Mouse (Mus musculus): ENCODE measurements at regions not wholly inside any gene's neighbourhood (a gene's known extent, or its start where the extent isn't known, plus 50 kb on each side); places are given as distances from the start of the nearest gene placed in this dataset.

- DNase-seq (ENCODE audit: low read depth, low spot score) = no peak
- WGBS = 56% methylated on average over 3 of the region's 3 CpGs
Measured at GRCm38 (mm10) chr12:29100042-29100570, 348.5 kb downstream of the Eipr1 start.

DNA sequence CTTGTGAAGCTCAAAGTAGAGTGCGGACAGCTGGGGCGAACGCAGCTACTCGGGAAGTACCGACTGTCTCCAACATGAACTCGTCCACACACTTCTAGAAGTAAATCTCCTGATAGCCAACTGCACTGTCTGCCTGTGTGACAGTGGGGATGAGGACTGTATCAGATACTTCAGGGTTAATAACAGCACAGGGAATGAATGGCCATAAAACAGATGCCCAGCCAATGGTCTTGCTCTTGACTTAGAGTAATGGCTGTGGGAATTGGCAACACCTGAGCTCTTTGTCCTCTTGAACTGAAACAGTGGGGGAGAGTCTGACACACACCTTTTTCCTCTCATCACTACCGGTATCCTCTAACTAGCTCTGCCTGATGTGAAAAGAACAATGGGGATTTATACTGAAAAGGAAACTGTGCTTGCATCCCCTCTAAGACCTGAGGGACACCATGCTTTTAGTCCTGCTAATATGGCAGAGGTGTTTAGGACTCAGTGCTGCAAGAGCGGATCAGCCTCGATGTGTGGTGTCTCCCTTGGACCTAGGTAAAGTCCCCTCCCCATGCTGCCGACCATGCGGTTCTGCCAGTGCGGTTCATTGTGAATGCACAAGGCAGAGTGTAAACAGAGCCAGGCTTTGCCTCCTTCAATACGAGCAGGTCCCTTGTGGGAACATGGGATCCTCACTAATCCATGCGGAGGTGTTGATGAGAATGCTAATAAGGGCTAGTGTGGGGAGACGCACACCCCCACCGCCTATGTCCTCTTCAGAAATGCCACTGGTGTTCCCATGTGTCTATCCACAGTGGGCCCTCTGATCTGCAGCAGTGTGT is 355.5 kb downstream of the Eipr1 start:
- no peak for DNase-seq (ENCODE audit: low read depth, low spot score)
- 65% methylated on average over 16 of the region's 16 CpGs for WGBS

GRCm38 (mm10) chr12:29107720-29108051 is 356.1 kb downstream of the Eipr1 start:
- 71% methylated on average over 3 of the region's 3 CpGs for WGBS
- no peak for DNase-seq (ENCODE audit: low read depth, low spot score)

GRCm38 (mm10) chr12:29118336-29118735 is 366.7 kb downstream of the Eipr1 start:
- no peak for DNase-seq (ENCODE audit: low read depth, low spot score)
- 52% methylated on average over 2 of the region's 2 CpGs for WGBS

DNA sequence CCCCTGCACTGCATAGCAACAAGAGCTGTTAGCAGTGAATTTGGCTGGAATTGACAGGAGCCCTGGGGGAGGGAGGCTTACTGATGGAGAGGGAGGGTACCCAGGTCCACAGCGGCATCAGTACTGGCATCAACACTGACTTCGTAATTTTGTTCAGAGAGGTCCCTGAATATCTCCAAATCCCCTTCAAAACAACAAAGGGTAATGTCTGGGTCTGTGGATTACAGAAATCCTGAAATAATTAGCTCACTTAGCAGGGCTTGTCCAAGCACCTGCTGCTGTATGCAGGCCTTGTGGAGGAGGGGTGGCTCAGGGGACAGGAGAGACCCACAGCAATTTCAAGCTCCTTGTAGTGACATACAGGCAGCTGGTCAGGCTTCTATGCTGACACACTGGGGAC is 369.6 kb downstream of the Eipr1 start:
- DNase-seq (ENCODE audit: low read depth, low spot score) = no peak
- WGBS = 85% methylated on average over 2 of the region's 2 CpGs

DNA sequence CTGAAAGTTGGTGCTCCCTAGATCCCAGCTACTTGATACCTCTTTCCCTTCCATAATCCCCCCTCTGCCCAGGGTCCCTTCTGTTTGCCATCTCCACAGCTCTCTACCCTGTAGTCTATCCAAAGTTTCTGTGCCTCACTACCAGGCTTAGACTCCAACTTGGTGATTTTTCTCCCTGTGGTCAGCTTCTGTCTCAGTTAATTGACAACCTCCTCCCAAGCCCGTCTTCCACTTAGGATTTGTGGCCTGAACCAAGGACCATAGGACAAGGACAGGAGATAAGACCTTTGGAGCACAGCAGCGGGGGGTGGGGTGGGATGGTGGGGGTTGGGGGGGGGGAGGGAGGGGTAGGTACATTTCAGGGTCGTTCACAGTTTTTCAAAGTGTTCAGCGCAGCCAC is 371.3 kb downstream of the Eipr1 start:
- DNase-seq (ENCODE audit: low read depth, low spot score) = no peak
- 50% methylated on average over 4 of the region's 4 CpGs for WGBS

DNA sequence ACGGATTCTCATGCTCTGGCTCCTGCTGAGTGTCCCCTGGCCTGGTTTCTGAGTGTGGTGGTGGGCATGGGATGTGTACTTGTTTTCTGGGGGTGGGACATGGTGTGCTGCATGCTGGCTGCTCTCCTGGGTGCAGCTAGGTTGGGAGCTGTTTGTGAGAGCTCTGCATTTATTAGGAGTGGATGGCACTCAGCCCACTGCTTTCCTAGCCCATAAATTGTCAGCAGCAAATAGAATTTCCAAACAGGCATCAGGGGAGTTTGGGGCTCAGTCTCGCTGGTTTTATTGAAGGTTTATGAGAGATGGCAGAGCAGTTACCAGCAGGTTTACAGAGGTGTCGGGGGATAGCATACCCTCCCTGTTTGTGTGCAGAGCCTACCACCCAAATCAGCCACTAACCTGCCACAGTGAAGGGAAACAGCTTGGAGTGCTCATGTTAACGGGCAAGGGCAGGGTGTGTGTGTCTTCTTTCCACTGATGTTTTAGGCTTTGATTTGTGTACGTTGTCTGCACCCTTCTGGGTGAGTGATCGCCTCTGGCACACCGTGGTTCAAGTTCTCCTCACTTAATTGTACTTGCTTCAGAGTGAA is 372.6 kb downstream of the Eipr1 start:
- DNase-seq (ENCODE audit: low read depth, low spot score) = no peak
- 20% methylated on average over 7 of the region's 7 CpGs for WGBS

DNA sequence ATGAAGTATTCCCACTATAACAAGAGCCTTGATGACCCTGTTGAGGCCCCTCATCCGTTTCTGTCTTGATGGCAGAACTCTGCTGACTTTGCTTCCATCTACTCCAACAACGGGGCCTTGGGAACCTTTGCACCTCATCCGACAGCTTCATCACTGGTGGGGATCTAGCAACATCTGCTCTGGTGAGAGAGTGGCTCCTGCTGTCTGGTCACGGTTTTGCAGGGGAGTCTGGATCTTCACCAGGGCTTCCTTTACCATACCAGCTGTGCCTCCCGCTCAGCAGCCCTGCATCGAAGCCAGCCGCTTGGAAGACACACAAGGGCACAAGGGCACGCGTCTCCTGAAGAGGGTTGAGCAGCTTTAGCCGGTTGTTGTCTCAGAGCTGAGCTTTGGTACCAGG is 377.2 kb downstream of the Eipr1 start:
- no peak for DNase-seq (ENCODE audit: low read depth, low spot score)
- 36% methylated on average over 10 of the region's 10 CpGs for WGBS

- 60% methylated on average over 4 of the region's 4 CpGs for WGBS
Measured at GRCm38 (mm10) chr12:29129331-29129730, 377.7 kb downstream of the Eipr1 start.

DNA sequence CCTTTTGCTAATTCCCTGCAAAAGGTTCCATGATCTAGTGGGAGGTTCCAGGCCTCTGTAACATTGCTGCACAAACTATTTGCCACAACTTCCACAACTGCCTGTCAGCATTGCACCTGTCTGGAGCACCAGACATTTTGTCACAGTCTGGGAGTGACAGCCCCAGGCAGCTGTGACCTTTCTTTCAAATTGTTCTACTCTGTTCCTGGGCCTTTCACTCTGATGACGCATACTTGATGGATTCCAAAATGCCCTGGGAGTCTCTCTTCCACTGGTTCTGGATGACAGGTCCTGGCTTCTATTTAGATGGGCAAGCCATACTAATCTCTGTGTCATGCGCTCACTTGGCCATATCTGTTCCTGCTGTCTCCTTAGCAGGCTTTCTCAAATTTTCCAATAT is 382.7 kb downstream of the Eipr1 start:
- WGBS = 96% methylated on average over 2 of the region's 2 CpGs
- DNase-seq (ENCODE audit: low read depth, low spot score) = no peak

More at GRCm38 (mm10) chr12:29129331-29129730, 377.7 kb downstream of the Eipr1 start:
- DNase-seq (ENCODE audit: low read depth, low spot score) = no peak

DNA sequence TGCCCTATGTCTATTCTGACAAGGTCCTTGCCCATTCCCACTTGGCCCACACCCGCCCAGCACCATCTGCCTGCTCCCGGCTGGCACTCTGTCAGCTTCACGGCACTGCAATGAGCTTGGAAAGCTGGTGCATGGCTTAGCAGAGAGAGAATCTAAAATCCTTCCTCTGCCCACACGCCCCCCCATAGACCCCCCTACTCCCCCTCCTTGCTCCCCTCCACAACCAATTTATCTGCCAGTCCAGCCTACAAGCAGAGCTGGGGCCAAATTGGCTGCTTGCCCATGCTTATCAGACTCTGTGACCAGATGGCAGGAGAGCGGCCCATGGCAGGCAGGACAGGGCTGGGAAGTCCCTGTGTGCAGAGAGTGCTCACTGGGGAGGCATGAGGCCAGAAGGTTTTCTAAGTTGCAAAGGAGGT is 385.3 kb downstream of the Eipr1 start:
- DNase-seq (ENCODE audit: low read depth, low spot score) = no peak
- 61% methylated on average over 5 of the region's 5 CpGs for WGBS

- no peak for DNase-seq (ENCODE audit: low read depth, low spot score)
- WGBS = 70% methylated on average over 8 of the region's 8 CpGs
Measured at GRCm38 (mm10) chr12:29137455-29137854, 385.9 kb downstream of the Eipr1 start.

DNA sequence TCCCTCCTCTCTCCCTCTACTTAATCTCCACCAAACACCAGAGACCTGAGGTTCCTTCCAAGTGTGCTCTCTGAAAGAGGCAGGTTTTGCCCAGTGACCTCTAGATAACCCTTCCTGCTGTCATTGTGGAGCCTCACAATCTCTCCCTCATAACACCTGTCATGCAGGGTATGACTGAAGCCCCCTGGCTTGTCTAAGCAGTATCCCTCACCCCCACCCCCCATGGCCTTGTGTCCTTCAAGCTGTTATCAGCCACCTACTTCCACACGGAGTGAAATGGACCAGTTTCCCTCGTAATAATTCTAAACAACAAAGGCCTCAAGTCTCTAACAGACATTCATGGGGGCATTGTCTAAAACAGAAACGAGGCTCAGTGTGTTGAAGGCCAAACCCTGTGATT is 387.6 kb upstream of the Myt1l start:
- no peak for DNase-seq (ENCODE audit: low read depth, low spot score)
- 17% methylated on average over 3 of the region's 3 CpGs for WGBS

DNA sequence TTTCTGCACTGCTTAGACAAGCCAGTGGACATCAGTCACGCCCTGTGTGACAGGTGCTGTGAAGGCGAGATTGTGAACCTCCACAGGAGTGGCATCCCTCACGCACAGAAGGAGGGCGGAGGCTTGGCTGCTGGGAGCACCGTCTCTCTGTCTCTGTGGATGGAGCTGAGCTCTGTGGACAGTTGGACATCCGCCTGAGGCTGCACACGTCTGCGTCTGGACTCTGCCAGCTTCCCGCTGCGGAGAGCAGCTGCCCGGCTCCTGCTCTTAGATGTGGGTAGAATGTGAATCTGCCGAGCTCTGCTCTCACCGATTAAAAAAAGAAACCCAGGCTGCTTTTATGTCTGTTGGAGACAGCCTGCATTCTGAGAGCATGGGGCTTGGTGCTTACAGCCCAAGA is 387.1 kb upstream of the Myt1l start:
- DNase-seq (ENCODE audit: low read depth, low spot score) = no peak
- 62% methylated on average over 13 of the region's 13 CpGs for WGBS

DNA sequence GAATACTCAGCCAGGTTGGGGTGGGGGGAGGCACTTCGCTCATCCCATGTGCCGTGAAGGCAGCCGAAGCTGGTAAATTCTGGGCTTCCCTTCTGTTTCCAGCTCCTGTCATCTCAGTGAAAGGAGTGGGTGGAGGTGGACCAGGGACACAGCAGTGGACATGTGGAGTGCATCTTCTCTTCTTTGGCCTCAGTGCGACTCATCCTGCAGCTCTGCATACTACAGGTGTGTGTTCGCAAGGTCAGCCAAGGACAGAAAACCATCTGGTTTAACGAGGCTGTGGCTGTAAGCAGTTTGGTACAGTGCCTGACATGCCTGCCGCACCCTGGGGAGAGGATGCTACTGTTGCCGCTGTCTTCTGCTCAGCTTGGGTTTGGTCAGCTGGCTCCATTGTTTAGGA is 386.3 kb upstream of the Myt1l start:
- WGBS = 75% methylated on average over 8 of the region's 8 CpGs
- no peak for DNase-seq (ENCODE audit: low read depth, low spot score)

DNA sequence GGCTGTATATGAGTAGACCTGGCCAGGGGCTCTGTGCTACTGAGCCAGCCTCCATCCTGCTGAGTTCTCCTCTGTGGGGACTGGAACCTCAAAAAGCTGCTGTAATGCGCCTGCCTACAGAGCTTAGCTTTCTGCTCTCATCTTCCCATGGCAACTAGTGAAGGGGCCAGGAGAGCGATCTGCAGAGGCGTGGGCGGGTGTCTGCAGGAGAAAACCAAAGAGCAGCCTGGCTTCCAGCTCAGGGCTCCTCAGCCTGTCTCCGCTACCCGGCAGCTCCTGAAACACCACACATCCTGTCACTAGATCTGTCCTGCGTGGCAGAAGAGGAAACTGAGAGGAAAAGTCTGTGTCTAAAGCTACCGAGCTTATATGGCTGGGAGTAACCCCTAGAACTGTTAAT is 384.9 kb upstream of the Myt1l start:
- no peak for DNase-seq (ENCODE audit: low read depth, low spot score)
- 62% methylated on average over 8 of the region's 8 CpGs for WGBS

DNA sequence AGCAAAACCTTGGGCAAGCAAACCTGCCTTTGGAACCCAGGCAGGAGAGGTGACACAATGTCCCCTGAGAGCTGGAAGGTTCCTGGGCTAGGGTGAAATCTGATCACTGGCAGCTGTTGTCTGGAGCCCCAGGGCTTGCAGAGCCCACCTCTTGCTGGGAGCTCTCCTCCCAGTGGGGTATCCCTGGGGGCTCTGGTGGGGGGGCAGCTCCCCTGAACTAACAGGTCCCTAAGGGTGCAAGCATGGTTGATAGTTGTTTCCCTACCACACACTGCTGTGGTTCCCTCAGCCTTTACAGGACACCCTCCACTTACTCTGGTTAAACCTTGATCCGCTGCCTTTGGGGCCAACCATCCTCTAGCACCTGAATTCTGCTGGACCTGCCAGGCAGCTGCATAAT is 367.3 kb upstream of the Myt1l start:
- 73% methylated on average over 1 of the region's 1 CpGs for WGBS
- no peak for DNase-seq (ENCODE audit: low read depth, low spot score)

DNA sequence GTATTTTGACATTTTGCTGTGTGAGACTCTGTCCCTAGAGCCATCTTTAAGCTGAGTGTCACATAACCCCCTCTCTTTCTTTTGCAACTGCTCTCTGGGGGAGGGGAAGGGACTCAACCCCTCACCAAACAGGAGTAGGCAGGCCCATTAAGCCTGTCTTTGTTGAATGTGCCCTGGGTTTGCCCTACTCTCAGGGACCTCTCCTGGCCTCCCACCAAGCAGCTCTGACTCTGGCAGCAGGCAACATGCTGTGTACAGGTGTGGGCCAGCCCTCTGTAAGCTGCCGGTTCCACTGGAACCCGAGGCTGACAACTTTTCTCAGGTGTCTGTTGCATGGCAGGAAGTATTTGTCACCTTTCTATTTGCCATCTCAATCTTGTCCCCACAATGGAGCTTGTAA is 366.6 kb upstream of the Myt1l start:
- WGBS = 20% methylated on average over 2 of the region's 2 CpGs

GRCm38 (mm10) chr12:29164701-29165100 is 363.5 kb upstream of the Myt1l start:
- no peak for DNase-seq (ENCODE audit: low read depth, low spot score)
- 68% methylated on average over 2 of the region's 2 CpGs for WGBS

More for the DNA sequence above, 366.6 kb upstream of the Myt1l start:
- no peak for DNase-seq (ENCODE audit: low read depth, low spot score)

DNA sequence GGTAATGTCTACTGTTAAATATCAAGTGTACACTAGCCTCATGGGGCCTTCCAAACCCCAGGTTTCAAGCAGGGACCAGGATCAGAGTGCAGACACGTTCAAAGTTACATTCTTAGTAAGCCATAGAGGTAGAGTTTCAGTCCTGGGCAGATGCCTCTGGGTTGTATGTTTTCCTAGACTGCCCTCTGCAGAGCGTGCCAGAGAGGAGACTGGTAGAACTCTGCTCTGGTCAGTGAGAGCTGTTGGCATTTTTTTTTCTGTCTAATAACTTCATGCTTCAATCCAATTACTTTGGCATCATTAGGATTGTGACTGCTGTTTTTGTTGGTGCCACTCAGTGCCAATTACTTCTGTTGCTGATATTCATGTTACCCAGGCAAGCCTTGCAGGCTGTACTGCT is 361.9 kb upstream of the Myt1l start:
- DNase-seq (ENCODE audit: low read depth, low spot score) = no peak
- 52% methylated on average over 2 of the region's 2 CpGs for WGBS

- WGBS = 85% methylated on average over 6 of the region's 6 CpGs
- no peak for DNase-seq (ENCODE audit: low read depth, low spot score)
Measured at GRCm38 (mm10) chr12:29167922-29168321, 360.3 kb upstream of the Myt1l start.
